Mouse (Mus musculus) CH12.LX (cell line): ENCODE data around the gene B2m. TPM values are rescaled to one million over a fixed set of nuclear protein-coding genes. Genes with fewer than 3 reads are reported as not detected.

ENCODE experiments used
- DNase-seq: peaks from one replicate; pipeline ENCODE4 v3.0.0-alpha.2; 2013; ENCODE audit errors: extremely low read depth
- H3K27ac ChIP-seq: 2 replicates; pipeline ENCODE4 v1.5.1; 2012; ENCODE audit warnings: low read depth, mild to moderate bottlenecking, control low read depth, moderate library complexity; ENCODE audit not compliant: insufficient read depth
- H3K27me3 ChIP-seq: replicated peaks from 2 replicates; pipeline ENCODE3; 2012; ENCODE audit warnings: inconsistent platforms
- H3K36me3 ChIP-seq, 2 experiments: replicated peaks in 1 of 2; 2 replicates each; pipeline versions ENCODE3 to v1.6.1; 2012; ENCODE audit warnings: inconsistent platforms in 1 of 2, low read length in 1 of 2, mild to moderate bottlenecking in 1 of 2, mixed read lengths in 1 of 2, moderate library complexity in 1 of 2; ENCODE audit not compliant: control insufficient read depth in 1 of 2, insufficient read depth in 1 of 2
- H3K4me1 ChIP-seq, 2 experiments: 2 replicates each; pipeline ENCODE4 v1.6.1; 2012; ENCODE audit warnings: inconsistent platforms in 1 of 2, moderate library complexity in 1 of 2; ENCODE audit not compliant: insufficient read depth in 2 of 2, control insufficient read depth in 1 of 2
- H3K4me2 ChIP-seq: 2 replicates; pipeline ENCODE4 v1.6.1; 2012; ENCODE audit warnings: low read depth, mild to moderate bottlenecking, control low read depth; ENCODE audit not compliant: poor library complexity, insufficient read depth, severe bottlenecking
- H3K4me3 ChIP-seq, 3 experiments: fragments of 150-350 bp in 1 of 3; sonication (generic) in 1 of 3; replicated peaks in 1 of 3; 2 replicates each; pipeline versions ENCODE3 to v1.5.1; 2011 to 2012; ENCODE audit warnings: low read depth in 2 of 3, low read length in 2 of 3, mild to moderate bottlenecking in 2 of 3, moderate library complexity in 2 of 3, control low read depth in 1 of 3, improper control_type of control experiment in 1 of 3, inconsistent platforms in 1 of 3, mixed read lengths in 1 of 3; ENCODE audit not compliant: poor library complexity in 1 of 3
- H3K79me2 ChIP-seq: replicated peaks from 2 replicates; pipeline ENCODE4 v1.6.1; 2012; ENCODE audit warnings: mild to moderate bottlenecking, moderate library complexity; ENCODE audit not compliant: control insufficient read depth, poor library complexity, insufficient read depth, severe bottlenecking; ENCODE audit errors: extremely low read depth
- H3K9ac ChIP-seq: 2 replicates; pipeline ENCODE4 v1.6.1; 2012; ENCODE audit warnings: low read depth, mild to moderate bottlenecking, control low read depth, moderate library complexity; ENCODE audit not compliant: insufficient read depth
- H3K9me3 ChIP-seq: replicated peaks from 2 replicates; pipeline ENCODE3; 2012; ENCODE audit warnings: low read length, inconsistent platforms, mixed read lengths
- BHLHE40 ChIP-seq: IDR thresholded peaks from 2 replicates; pipeline ENCODE4 v1.6.1; 2011; ENCODE audit warnings: mild to moderate bottlenecking, low read depth, low read length, improper control_type of control experiment
- CHD2 ChIP-seq: IDR thresholded peaks from 2 replicates; pipeline ENCODE4 v1.6.1; 2011; ENCODE audit warnings: low read length, improper control_type of control experiment
- CTCF ChIP-seq, 2 experiments: IDR thresholded peaks in 1 of 2; conservative IDR thresholded peaks in 1 of 2; 2 replicates each; pipeline ENCODE4 v1.5.1; 2011 to 2012; ENCODE audit warnings: low read depth in 2 of 2, low read length in 2 of 2, improper control_type of control experiment in 1 of 2, inconsistent platforms in 1 of 2, mild to moderate bottlenecking in 1 of 2, moderate library complexity in 1 of 2
- E2F4 ChIP-seq: IDR thresholded peaks from 2 replicates; pipeline ENCODE4 v1.6.1; 2011; ENCODE audit warnings: low read depth, low read length, improper control_type of control experiment; ENCODE audit not compliant: insufficient replicate concordance
- ELF1 ChIP-seq: IDR thresholded peaks from 2 replicates; pipeline ENCODE4 v1.6.1; 2014; ENCODE audit warnings: low read depth, mild to moderate bottlenecking, inconsistent platforms, low read length, improper control_type of control experiment
- ETS1 ChIP-seq: conservative IDR thresholded peaks from 2 replicates; pipeline ENCODE4 v1.6.1; 2012; ENCODE audit warnings: low read depth, mild to moderate bottlenecking, inconsistent platforms, low read length, improper control_type of control experiment, moderate library complexity
- GABPA ChIP-seq: IDR thresholded peaks from 2 replicates; pipeline ENCODE4 v1.6.1; 2012; ENCODE audit warnings: low read depth, low read length, improper control_type of control experiment, inconsistent platforms; ENCODE audit not compliant: insufficient replicate concordance
- HCFC1 ChIP-seq: IDR thresholded peaks from 2 replicates; pipeline ENCODE4 v1.6.1; 2012; ENCODE audit warnings: low read depth, mild to moderate bottlenecking, inconsistent platforms, low read length, improper control_type of control experiment
- IRF4 ChIP-seq: IDR thresholded peaks from 2 replicates; pipeline ENCODE4 v1.6.1; 2014; ENCODE audit warnings: low read depth, mild to moderate bottlenecking, inconsistent platforms, low read length, improper control_type of control experiment
- KAT2A ChIP-seq: IDR thresholded peaks from 2 replicates; pipeline ENCODE4 v1.6.1; 2012; ENCODE audit warnings: low read length, improper control_type of control experiment, inconsistent platforms; ENCODE audit not compliant: insufficient replicate concordance
- MAFK ChIP-seq: IDR thresholded peaks from 2 replicates; pipeline ENCODE4 v1.6.1; 2011; ENCODE audit warnings: low read length, improper control_type of control experiment; ENCODE audit not compliant: insufficient replicate concordance
- MAX ChIP-seq: IDR thresholded peaks from 2 replicates; pipeline ENCODE4 v1.6.1; 2011; ENCODE audit warnings: low read length, improper control_type of control experiment
- MAZ ChIP-seq: IDR thresholded peaks from 2 replicates; pipeline ENCODE4 v1.6.1; 2012; ENCODE audit warnings: low read depth, mild to moderate bottlenecking, inconsistent platforms, low read length, improper control_type of control experiment, moderate library complexity
- MXI1 ChIP-seq: IDR thresholded peaks from 2 replicates; pipeline ENCODE4 v1.6.1; 2011; ENCODE audit warnings: mild to moderate bottlenecking, low read depth, low read length, improper control_type of control experiment
- MYC ChIP-seq: IDR thresholded peaks from 2 replicates; pipeline ENCODE4 v1.6.1; 2011; ENCODE audit warnings: low read depth, mild to moderate bottlenecking, improper control_type of control experiment, low read length
- NELFE ChIP-seq: IDR thresholded peaks from 2 replicates; pipeline ENCODE4 v1.6.1; 2011; ENCODE audit warnings: low read depth, low read length, improper control_type of control experiment
- NRF1 ChIP-seq: IDR thresholded peaks from 2 replicates; pipeline ENCODE4 v1.6.1; 2014; ENCODE audit warnings: low read depth, mild to moderate bottlenecking, inconsistent platforms, low read length, improper control_type of control experiment, moderate library complexity
- PAX5 ChIP-seq: IDR thresholded peaks from 2 replicates; pipeline ENCODE4 v1.6.1; 2012; ENCODE audit warnings: low read length, inconsistent platforms, mixed read lengths
- POLR2A ChIP-seq: IDR thresholded peaks from 2 replicates; pipeline ENCODE4 v1.6.1; 2011; ENCODE audit warnings: low read depth, mild to moderate bottlenecking, improper control_type of control experiment, low read length
- POLR2AphosphoS2 ChIP-seq: IDR thresholded peaks from 2 replicates; pipeline ENCODE4 v1.6.1; 2011; ENCODE audit warnings: low read depth, low read length, improper control_type of control experiment
- RAD21 ChIP-seq: IDR thresholded peaks from 2 replicates; pipeline ENCODE4 v1.6.1; 2011; ENCODE audit warnings: low read depth, mild to moderate bottlenecking, low read length, improper control_type of control experiment, moderate library complexity
- RCOR1 ChIP-seq: conservative IDR thresholded peaks from 2 replicates; pipeline ENCODE4 v1.6.1; 2012; ENCODE audit warnings: low read depth, mild to moderate bottlenecking, inconsistent platforms, low read length, improper control_type of control experiment
- SIN3A ChIP-seq: IDR thresholded peaks from 2 replicates; pipeline ENCODE4 v1.6.1; 2012; ENCODE audit warnings: low read length, improper control_type of control experiment, inconsistent platforms
- TBP ChIP-seq: conservative IDR thresholded peaks from 2 replicates; pipeline ENCODE4 v1.6.1; 2011; ENCODE audit warnings: low read depth, low read length, improper control_type of control experiment
- TCF12 ChIP-seq: IDR thresholded peaks from 2 replicates; pipeline ENCODE4 v1.6.1; 2014; ENCODE audit warnings: low read depth, mild to moderate bottlenecking, inconsistent platforms, low read length, improper control_type of control experiment
- UBTF ChIP-seq: IDR thresholded peaks from 2 replicates; pipeline ENCODE4 v1.6.1; 2012; ENCODE audit warnings: low read depth, mild to moderate bottlenecking, inconsistent platforms, low read length, improper control_type of control experiment, moderate library complexity
- USF1 ChIP-seq: IDR thresholded peaks from 2 replicates; pipeline ENCODE4 v1.6.1; 2014; ENCODE audit warnings: low read depth, mild to moderate bottlenecking, inconsistent platforms, low read length, improper control_type of control experiment
- USF2 ChIP-seq: conservative IDR thresholded peaks from 2 replicates; pipeline ENCODE4 v1.6.1; 2011; ENCODE audit warnings: low read depth, low read length, improper control_type of control experiment
- ZC3H11A ChIP-seq: IDR thresholded peaks from 2 replicates; pipeline ENCODE4 v1.6.1; 2012; ENCODE audit warnings: low read depth, mild to moderate bottlenecking, inconsistent platforms, low read length, improper control_type of control experiment
- ZKSCAN1 ChIP-seq: IDR thresholded peaks from 2 replicates; pipeline ENCODE4 v1.6.1; 2012; ENCODE audit warnings: low read depth, inconsistent platforms, low read length, improper control_type of control experiment, borderline replicate concordance
- ZMIZ1 ChIP-seq: IDR thresholded peaks from 2 replicates; pipeline ENCODE4 v1.6.1; 2012; ENCODE audit warnings: low read depth, mild to moderate bottlenecking, inconsistent platforms, low read length, improper control_type of control experiment
- ZNF384 ChIP-seq: IDR thresholded peaks from 2 replicates; pipeline ENCODE4 v1.6.1; 2012; ENCODE audit warnings: low read depth, low read length, improper control_type of control experiment, inconsistent platforms
- dilution Hi-C: fragments of 300-500 bp; cut with MboI; formaldehyde crosslinking; loops from 2 replicates; pipeline ENCODE4 v1.14.3; 2020; ENCODE audit warnings: low sequenced_read_pairs; ENCODE audit not compliant: extremely low pct_unique_long_range_greater_than_20kb, extremely low pct_ligation_motif_present
- in situ Hi-C: fragments of 300-500 bp; cut with MboI; formaldehyde crosslinking; loops from 3 replicates; pipeline ENCODE4 v1.14.3; 2019; ENCODE audit warnings: low sequenced_read_pairs, low pct_ligation_motif_present, low pct_unique_long_range_greater_than_20kb, mixed read lengths
- polyA plus RNA-seq: library from polyadenylated mRNA; unstranded; fragments of >175 nt; gene quantifications from 2 replicates; pipeline ENCODE4 v1.2.1, GENCODE M21; 2012; ENCODE audit warnings: low read depth; ENCODE audit not compliant: insufficient read length
- total RNA-seq, 2 experiments: library from RNA; depleted of rRNA; stranded (reverse); fragments of 300-350 nt in 1 of 2; fragments of >200 nt in 1 of 2; gene quantifications; 2 replicates each; pipeline ENCODE4 v1.2.3; 2012 to 2014

The B2m gene
- total and polyA plus RNA-seq, 3 experiments, result 1,509 to 1,954 (median 1,919) TPM

DNA sequence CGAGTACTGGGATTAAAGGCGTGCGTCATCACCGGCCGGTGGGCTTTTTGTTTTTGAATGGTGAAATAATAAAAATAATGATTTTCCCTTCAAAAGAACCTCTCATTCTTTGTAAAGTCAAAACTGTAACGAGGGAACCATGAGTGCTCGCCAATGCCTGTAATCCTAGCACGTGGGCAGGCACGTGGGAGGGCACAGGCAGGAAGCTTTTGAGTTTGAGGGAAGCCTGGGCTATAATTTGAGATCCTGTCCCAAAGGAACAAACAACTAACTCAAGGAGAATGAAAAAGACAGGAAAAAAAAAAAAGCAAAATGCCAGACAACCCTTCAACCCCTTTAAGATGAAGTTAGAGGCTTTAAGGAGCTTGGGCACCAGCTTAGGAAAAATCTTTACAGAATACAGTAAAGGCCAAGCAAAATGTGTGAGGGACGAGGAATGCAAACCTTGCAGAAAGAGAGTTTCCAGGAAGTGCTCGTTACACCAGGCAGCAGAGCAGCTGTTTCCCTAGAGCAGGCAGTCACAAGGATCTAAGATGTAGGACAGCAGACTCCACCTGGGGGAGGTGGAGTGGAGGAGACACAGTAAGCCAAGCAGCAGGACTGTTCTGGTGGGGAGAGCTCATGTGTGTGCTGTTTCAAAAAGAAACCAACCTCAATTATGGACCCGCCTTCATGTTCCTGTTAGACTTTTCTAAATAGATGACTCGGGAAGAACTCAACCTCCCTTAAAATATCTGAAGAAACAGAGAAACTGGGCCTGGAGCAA lies 16.1 kb downstream of the B2m start (continued):
- no peak for TF ChIP-seq CTCF (conservative IDR thresholded peaks at IDR 0.05 in 1 of 2, IDR thresholded peaks at IDR 0.05 in 1 of 2; ENCODE audit: low read depth in 2 of 2, low read length in 2 of 2)
- no peak for TF ChIP-seq ZNF384
- TF ChIP-seq BHLHE40, result peak; percentile 80
- peak; percentile 49 for TF ChIP-seq POLR2A
- peak; percentile 92 for TF ChIP-seq MAX
- no peak for TF ChIP-seq USF1
- TF ChIP-seq IRF4, result peak; percentile 50; the same call in 1 of the 2 replicates
- TF ChIP-seq USF2, result no peak
- no peak for TF ChIP-seq PAX5
- TF ChIP-seq NELFE, result no peak
- no peak for TF ChIP-seq GABPA
- TF ChIP-seq KAT2A, result no peak
- TF ChIP-seq E2F4, result no peak
- TF ChIP-seq POLR2AphosphoS2, result no peak
- no peak; the same call in none of the 2 replicates for TF ChIP-seq RAD21
- TF ChIP-seq SIN3A, result no peak
- TF ChIP-seq, all 38 proteins: peak for 13

DNA sequence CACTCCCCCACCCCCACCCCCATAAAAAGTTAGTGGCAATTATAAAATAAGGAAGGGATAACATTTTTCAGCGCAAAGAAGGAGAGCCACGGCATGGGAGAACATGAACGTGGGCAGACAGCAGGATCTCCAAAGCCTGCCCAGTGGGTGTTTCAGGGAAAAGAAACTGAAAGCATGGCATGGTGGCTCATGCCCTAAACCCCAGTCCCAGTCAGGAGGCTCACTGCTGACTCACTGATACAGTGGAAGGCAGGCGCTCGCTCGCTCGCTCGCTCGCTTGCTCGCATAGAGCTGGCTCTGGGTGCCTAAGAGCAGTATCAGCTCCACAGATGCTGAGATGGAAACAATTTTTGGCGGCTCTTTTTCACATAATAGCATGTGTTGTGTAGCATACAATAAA lies 16.8 kb downstream of the B2m start:
- in situ Hi-C loops (loop anchor here (5.0 kb wide), 1 partner anchor 47 kb away; the partner anchor contains the start of gene Spg11), dilution Hi-C loops (no loop called here)
- Histone ChIP-seq H3K27me3 (no peaks in the 10 kb centered on the region), H3K9me3 (no peaks in the 10 kb centered on the region), H3K4me1 (peaks cover 8 to 53% of the 10 kb centered on the region in 2 experiments), H3K9ac (peak overlapping the region; percentile 73), H3K4me2 (peak overlapping the region; percentile 97), H3K4me3 (peak overlapping the region; percentile 28 to 41 (median 34)), H3K36me3 (no peaks in the 10 kb centered on the region), H3K27ac (peak overlapping the region; percentile 89), H3K79me2 (no peaks in the 10 kb centered on the region)
- TF ChIP-seq POLR2A (no peak; the same call in 1 of the 2 replicates), MAFK (no peak), ZKSCAN1 (no peak), ELF1 (no peak), IRF4 (no peak; the same call in 1 of the 2 replicates), ETS1 (0 out of 2 replicates have a peak, but pooled peaks have one; percentile 5), MXI1 (no peak), UBTF (no peak), KAT2A (no peak), RCOR1 (no peak), RAD21 (no peak), CHD2 (no peak), TBP (0 out of 2 replicates have a peak, but pooled peaks have one; percentile 29), USF1 (no peak), MYC (no peak), NRF1 (no peak), HCFC1 (no peak), ZC3H11A (no peak), MAZ (no peak), ZMIZ1 (no peak), E2F4 (no peak), TCF12 (no peak), POLR2AphosphoS2 (no peak), BHLHE40 (peak; percentile 28; the same call in 1 of the 2 replicates)
- DNase-seq, result peak; percentile 62
